Mouse (Mus musculus) fibroblast of lung, adult 2 months (primary cell): ENCODE measurements around the gene Fam104a.

Source experiments
- DNase-seq: peaks from one replicate; pipeline ENCODE4 v3.0.0-alpha.2; 2011; ENCODE audit warnings: low read depth

Fam104a gene

DNA sequence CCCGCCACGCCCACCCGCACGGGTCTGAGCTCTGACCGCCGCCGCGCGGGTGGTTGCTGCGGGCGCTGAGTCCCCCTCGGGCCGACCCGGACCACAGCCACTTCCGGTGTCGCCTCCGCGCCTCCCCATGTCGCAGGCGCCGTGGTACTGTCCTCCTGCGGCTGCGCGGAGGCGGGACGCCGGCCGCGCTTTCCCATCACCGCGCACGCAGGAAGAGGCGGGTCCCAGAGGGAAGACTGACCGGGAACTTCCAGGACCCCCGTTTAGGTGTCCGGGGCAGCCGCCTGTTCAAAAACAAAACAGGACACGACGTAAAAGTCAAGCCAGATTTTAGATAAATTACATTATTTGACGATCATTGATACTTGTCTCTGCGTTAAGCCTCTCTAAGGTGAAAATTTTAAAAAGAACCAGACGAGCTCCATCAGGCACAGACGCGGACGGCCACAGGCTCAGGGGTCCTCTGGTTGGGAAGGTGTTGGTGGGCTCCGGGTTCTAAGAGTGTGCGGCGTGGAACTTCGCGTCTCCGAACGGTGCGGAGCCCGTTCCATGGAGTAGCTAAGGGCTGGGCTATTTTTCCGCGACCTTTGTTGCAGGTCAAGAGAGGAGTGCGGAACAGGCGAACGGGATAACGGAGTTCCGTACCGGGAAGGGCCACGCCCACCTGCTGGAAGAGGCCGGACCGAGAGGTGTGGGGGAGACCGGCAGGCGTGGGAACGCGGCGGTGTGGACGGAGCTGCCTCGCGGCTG is at the start of gene Fam104a, which contains the start of gene D11Wsu47e:
Fam104a (minus strand) TSS at position 199 of the 750 bp plus-strand sequence.
D11Wsu47e (plus strand) TSS at position 456 of the 750 bp plus-strand sequence.
- peak; percentile 80 for DNase-seq

DNA sequence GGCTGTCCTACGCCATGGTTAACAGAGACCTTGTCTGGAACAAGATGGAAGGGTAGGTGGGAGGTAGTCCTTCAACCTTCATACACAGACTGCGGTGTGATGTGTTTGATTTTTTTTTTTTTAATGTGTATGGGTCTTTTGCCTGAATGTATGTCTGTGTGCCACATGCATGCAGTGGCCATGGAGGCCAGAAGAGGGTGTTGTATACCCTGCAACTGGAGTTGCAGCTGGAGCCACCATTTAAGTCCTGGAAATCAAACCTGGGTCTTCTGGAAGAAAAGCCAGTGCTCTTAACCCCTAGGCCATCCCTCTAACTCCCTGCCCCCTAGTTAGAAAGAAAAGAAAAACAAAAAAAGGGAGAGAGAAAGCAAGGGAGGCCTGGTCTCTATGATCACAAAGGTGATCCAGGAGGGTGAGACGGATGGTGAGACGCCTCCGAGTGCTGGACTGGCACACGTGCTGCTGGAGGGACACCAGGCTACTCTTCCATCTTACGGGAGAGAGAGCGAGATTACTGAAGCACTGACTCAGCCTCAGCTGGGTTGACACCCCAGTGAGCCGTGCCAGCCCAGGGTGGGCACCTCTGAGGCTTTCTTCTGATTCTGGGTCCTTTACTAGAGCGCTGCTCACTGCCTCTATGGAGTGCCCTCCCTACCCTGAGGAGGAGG is 48.1 kb upstream of the Fam104a start:
- no peak for DNase-seq

- DNase-seq: no peak
Observed at GRCm38 (mm10) chr11:113730879-113731278, 46.9 kb upstream of the Fam104a start.

DNA sequence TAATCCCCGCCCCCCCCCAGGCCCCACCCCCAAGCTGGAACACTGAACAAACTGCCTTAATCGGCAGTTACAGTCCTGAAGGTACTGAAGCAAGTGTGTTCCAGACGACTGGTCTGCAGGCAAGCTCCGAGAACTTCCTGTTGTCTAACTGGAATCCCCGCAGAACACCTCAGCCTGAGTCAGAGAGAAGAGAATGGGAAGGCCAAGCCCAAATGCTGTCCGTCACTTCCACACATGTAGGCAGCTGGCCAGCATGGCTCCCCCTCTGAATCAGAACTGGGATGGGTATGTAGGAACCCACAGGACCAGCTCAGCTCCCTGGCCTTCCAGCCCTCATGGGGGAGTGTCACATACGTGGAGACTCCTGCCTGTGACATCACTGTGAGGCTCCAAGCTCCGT is 46.0 kb upstream of the Fam104a start:
- DNase-seq: peak; percentile 87

- no peak for DNase-seq
Observed at GRCm38 (mm10) chr11:113729239-113729638, 45.3 kb upstream of the Fam104a start.

DNA sequence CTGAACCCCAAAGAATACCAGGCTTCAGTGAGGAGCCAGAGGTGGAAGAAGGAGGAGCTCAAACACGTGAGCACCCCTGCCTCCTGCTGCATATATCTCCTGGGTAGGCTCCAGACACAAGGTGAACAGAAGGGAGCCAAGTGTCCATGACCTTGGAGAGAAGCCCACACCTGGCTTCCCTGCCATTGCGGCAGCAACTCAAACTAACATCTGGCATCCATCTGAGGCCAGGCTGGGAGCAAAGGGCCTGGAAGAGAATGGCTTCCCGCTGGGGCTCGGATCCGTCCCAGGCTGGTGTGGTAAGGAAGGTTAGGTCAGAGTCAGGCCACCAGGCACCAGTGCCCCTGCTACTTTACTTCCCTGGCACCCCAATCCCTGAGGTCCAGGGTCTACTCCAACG is 44.0 kb upstream of the Fam104a start:
- DNase-seq: no peak

DNA sequence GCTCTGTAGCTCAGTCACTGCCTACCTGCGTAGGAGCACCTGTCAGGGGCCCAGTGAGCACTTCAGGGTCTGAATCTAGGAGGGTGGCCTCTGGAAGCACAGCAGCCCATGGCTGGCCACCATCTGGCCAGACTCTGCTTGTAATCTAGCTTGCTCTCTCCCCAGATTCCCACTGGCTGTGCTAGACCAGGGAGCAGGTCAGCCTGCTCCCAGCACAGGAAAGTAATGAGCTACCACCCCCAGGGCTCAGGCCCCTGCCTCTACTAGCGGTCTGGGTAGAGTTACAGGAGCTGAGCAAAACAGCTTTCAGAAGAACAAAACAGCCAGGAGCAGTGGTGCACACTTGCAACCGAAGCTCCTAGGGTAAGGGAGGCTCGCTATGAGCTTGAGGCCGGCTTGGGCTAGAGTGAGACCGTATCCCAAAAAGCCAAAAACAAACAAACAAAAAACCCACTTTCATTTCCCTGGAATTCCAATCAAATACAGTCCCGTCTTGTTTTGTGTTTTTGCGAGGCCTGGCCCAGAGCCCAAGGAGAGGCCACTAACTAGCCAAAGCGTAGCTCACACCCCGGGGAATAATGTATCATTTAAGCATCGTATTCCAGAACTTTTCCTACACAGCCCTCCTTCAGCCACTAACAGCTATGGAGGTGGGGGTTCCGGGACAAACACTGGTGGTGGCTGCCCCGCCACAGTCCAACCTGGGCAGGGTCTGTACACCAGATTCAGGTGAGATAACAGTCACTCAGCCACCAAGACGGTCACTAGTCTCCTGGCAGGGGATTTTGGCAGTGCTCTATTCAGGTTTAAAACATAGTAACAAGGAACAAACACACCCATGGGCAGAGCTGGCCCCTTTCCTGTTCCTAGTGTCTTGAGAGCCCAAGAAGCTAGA is 43.3 kb upstream of the Fam104a start:
- DNase-seq: no peak

DNA sequence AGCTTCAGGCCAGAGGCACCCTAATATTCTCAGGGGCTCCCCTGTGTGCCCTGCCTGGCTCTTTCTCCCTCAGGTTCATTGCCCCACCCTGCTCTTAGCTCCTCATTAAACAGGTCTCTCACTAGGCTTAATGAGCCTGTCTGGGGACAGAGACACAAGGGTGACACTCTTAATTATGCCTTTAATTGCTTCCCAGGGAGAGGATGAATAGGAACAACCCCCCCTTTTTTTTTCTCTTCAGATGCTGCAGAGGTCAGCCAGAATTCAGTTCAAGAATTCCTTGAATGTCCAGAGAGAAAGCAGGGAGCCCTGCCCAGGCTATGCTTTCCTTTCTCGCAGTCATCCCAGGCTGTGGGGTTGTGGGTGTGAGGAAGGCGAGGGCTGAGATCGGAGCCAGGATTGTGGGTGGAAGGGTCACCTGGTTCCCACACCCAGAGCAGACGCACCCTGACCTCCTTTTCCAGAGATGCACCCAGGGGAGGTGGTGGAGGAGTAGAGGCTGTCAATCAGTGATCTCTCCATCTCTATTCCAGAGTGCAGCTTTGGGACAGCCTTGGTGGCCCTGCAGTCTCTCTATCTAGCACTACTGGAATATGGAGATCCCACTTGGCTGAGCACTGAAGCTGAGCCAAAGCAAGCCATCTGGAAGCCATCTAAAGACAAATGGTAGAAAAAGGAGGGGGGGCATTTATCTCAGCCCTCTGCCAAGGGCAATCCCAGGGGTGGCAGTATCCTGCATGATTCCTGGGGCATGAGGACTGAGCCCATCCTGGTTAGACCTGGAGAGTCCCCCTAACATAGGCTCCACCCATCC is 41.5 kb upstream of the Fam104a start:
- no peak for DNase-seq

GRCm38 (mm10) chr11:113722405-113723090 is 38.6 kb upstream of the Fam104a start:
- no peak for DNase-seq

DNA sequence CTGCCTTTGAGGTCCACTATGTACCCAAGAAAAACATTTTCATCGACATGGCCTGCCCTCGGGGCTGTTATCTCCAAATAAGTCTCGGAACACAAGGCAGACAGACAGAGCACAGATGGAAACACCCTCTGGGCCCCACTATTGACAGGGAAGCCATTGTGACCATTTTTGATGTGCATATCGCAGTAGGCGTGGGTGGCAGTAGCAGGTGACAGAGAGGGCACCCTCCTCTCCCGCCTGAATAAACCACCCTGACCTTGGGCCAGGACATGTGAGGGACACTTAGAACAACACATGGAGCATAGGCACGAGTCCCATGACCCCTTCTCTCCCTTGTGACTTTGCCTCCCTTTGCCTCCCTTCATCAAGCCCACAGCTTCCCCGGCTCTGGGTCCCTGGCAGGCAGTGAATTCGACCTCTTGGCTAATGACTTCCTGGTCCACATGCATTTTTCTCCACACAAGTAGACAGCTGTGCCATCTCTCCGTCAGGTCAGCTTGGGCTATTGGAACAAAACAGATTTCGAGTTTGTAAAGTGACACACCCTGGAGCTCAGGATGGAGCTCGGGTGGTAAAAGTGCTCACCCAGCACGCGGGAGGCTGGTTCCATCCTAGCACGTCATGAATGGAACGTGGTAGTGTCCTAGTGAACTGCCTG is 33.9 kb upstream of the Fam104a start:
- DNase-seq: no peak

DNA sequence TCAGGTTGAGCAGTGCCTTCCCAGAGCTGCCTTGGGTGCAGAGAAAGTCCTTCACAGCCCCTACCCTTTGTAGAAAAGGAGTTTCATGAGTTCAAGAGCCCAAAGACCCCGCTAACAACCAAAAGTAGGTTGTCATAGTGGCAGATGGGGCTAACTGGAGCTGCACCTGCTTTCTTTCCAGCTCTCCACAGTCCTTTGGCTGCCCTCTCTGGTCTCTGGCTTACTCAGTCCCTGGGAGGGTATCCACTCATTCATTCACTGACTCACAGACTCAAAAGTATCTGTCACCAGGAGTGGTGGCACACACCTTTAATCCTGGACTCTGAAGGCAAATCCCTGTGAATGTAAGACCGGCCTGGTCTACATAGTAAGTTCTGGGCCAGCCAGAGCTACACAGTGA is 32.2 kb upstream of the Fam104a start:
- no peak for DNase-seq

GRCm38 (mm10) chr11:113715078-113715674 is 31.2 kb upstream of the Fam104a start:
- DNase-seq: no peak

GRCm38 (mm10) chr11:113711061-113711460 is 27.1 kb upstream of the Fam104a start:
- no peak for DNase-seq

DNA sequence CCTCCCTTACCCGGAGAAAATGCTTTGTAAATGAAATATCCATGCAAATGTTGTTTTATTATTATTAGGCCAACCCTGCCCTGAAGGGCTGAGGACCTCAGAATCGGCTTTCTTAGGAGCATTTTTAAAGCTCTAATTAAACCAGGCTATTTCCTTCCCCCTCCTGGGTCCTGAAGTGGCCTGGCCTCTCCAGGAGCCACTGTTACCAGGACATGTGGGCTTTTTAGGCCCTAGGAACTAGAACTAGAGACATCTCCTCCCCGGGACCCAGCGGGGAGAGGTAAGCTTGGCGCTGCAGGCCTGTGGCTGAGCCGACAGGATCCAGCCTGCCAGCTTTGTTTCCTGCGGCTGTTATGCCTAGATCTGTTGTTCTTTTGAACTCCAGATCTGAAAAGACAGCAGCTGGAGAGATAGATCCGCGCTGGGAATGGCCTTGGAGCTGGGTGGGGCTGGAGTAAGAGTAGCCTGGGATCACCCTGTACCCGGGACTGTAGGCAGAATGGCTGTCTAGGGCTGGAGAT is 26.4 kb upstream of the Fam104a start:
- DNase-seq: no peak

- no peak for DNase-seq
Observed at GRCm38 (mm10) chr11:113709731-113710256, 25.8 kb upstream of the Fam104a start, which contains the start of gene Cpsf4l. Gene Cpsf4l (minus strand): TSS chr11:113710017.

GRCm38 (mm10) chr11:113709272-113709671 is 25.3 kb upstream of the Fam104a start:
- no peak for DNase-seq

DNA sequence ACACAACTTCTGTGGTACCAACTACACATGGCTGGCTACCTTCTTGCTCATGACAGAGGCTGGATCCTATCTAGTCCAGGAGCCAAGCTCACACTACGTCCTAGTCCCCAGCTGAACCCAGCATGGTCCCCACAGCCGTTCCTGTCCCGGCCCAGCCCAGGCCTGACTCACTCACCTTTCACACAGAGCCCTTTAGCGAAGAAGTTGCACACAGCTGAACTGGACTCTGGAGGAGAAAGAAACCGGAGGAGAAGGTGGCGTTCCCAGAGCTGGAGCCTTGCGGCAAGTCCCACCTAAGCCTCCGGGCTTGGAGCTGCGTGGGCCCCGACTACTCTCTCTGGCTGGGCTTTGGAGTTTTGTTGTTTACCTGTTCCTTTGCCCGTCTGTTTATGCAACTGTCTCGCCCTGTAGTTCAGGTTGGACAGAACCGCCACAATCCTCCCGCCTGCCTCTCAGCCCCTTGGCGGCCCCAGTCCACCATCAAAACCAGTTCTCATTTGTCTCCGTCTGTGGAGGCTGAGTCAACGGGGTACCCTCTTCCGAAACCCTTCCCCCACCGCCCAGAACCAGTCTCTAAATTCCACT is 24.8 kb upstream of the Fam104a start:
- DNase-seq: no peak

- DNase-seq: no peak
Observed at GRCm38 (mm10) chr11:113705966-113706652, 22.2 kb upstream of the Fam104a start.
